Mouse (Mus musculus) brain, embryonic 18.5 days (tissue): ENCODE data around the gene Ybey.
A peak's percentile ranks its signal among the peaks of the same experiment; 100 is the strongest.

Experiments
- DNase-seq: peaks from one replicate; pipeline ENCODE4 v3.0.0-alpha.2; 2012; ENCODE audit warnings: low read depth, low spot score

The Ybey gene

GRCm38 (mm10) chr10:76468203-76469162 is at the start of gene Ybey, which contains the start of gene Mcm3ap:
Ybey (minus strand) TSS chr10:76469114.
Mcm3ap (plus strand) TSS chr10:76468927.
- peak; percentile 78 for DNase-seq

DNA sequence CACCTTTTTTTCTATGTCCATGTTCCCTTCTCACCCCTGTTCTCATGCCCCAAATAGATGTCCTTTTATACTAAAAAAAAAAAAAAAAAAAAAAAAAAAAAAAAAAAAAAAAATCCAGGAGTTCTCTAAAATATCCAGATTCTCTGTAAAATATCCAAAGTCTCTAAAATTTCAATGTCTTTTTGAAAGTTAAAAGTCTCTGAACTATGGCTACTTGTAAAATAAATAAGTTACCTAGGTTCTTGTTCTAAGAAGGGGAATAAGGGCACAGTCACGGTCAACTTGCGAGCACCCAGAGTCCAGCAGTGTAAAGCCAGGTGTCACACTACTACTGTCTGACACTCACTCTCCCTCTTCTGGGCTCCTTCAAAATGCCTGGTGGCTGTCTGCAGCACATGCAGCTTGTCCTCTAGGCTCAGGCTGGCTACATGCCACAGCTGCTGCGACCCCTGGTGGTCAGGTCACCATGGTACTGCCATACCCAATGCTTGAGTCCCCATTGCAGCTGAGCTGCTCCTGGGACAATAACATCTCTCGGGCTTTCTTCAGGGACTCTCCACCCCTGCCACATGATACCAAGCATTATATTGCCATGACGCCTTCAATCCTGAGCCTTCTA is 44.2 kb upstream of the Ybey start:
- no peak for DNase-seq

DNA sequence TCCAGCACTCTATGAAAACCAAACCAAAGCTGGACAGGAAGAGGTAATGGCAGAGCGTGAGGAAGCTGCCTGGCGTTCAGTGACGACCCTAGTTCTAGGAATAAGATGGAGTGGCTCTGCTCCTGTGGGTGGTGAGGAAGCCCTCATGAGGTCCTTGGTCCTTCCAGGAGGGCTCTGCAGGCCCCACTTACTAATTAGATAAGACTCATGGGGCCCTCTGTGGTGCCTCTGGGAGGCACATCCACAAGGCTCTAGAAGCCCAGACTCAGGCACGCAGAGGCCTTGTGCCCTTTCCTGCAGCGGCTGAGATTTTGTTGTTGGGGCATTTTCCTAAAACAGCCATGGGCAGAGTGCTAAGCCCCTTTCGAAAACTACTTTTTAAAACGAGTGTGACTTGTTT is 37.0 kb upstream of the Ybey start:
- no peak for DNase-seq

- DNase-seq = no peak
These were observed 35.5 kb upstream of the Ybey start for GRCm38 (mm10) chr10:76504271-76504943.

DNA sequence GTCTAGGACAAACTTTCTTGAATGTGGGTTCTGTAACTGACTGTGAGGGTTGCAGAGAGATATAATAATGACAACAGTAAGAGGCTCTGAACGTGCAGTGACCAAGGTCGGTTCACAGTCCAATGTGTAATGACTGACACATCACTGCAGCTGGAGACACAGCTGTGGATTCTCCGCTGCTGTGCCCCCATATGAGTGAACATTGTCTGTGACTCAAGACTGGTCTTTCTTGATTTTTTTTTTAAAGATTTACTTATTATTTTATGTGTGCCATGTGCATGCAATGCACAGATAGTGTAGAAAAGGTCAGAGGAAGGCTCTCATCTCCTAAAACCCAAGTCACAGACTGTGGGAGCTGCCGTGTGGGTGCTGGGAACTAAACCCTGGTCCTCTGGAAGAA is 28.6 kb upstream of the Ybey start:
- DNase-seq = no peak

DNA sequence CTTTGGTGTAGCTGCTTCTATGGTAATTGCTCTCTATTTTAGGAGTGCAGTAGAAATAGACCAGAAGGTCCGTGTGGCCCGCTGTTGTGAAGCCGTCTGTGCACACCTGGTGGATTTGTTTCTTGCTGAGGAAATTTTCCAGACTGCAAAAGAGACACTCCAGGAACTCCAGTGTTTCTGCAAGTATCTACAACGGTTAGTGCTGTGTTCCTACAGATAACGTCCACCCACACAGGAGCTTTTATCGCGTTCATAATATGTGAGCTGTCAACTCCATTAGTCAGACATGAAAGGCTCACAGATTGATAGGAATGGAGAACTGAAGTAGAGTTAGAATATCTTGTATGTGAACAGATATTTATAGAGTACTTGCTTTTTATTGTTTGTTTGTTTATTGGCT is 27.5 kb upstream of the Ybey start:
- DNase-seq = no peak

- no peak for DNase-seq
These were observed 26.6 kb upstream of the Ybey start for GRCm38 (mm10) chr10:76495501-76495900.

DNA sequence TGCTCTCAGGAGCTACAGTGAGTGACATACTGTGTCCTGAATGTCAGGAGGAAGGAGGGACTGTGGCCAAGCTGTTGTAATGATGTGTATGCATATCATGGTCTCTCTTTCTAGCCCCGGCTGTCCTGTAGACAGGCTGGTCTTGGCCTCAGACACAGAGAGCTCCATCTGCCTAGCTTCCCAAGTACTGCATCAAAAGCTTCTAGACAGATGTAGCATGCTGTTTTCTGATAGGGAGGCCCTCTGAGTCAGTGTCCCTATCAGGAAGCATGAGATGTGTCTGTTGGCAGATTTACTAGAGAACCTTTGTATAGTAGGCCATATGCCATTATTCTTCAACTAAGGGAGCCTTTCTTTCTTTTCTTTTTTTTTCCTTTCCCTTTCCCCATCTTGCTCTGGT is 24.6 kb upstream of the Ybey start:
- no peak for DNase-seq

GRCm38 (mm10) chr10:76489205-76489604 is 20.3 kb upstream of the Ybey start:
- DNase-seq = no peak

DNA sequence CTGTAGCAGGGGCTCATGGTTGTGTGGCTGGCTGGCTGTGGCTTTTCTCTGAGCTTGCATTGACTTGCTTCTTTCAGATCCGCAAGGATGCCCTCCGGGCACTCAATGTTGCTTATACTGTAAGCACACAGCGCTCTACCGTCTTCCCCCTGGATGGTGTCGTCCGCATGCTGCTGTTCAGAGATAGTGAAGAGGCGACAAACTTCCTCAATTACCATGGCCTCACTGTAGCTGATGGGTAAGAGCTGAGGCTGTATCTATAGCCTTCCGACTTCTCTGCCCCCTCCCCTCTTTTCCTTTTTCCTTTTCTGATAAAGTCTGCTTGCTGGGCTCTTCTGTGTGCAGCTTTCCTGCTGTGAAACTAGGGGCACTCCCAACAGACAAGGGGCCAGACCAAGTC is 19.4 kb upstream of the Ybey start:
- DNase-seq = no peak

DNA sequence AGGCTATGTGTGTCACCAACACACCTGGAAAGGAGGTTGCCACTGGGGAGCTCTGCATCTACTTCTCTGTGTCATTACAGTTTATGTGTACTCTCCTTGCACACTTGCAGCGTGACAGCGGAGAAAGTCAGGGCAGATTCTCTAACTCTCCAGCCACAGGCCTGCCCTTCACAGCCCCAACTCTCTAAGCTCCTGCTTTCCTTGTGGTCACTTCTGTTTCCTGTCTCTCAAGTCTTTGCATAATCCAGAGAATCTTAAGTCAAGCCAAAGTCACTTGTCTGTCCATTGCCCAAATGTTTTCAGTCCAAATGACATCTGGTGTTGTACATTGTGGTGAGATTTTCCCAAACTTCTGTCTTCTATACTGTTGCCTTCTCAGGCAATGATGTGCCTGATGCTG is 17.4 kb upstream of the Ybey start:
- DNase-seq = no peak

GRCm38 (mm10) chr10:76481480-76481879 is 12.6 kb upstream of the Ybey start:
- DNase-seq = no peak

DNA sequence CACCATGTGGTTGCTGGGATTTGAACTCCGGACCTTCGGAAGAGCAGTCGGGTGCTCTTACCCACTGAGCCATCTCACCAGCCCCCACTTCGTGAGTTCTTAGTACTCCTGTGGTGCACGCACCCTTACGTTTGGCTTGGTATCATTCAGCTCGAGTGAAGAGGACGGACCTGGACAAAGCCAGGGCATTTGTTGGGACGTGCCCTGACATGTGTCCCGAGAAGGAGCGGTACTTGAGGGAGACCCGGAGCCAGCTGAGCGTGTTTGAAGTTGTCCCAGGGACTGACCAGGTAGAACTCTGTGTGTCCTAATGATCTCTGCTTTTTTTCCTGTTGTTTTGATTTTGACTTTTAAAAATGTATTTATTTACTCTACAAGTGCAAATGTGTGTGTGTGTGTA is 11.9 kb upstream of the Ybey start:
- DNase-seq = no peak

GRCm38 (mm10) chr10:76473759-76474158 is 4.8 kb upstream of the Ybey start:
- no peak for DNase-seq

- no peak for DNase-seq
These were observed 6.2 kb downstream of the Ybey start for GRCm38 (mm10) chr10:76462721-76463120.

GRCm38 (mm10) chr10:76462312-76462711 is 6.6 kb downstream of the Ybey start:
- no peak for DNase-seq

DNA sequence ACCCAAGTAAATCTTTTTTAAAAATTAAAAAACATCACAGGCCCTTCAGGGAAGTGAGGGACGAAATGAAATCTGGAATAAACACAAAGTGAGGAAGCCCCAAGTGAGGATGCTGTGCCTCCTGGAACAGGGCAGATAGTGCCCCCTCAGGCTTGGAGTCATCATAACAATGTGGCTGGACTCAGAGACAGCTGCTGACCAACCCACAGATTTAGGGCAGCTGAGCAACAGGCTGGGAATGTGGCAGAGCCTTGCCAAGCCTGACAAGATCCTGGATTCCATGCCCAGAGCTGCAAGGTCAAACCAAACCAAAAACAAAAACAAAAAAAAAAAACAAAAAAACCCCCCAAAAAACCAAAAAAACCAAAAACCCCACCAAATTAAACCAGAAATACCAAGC is 7.7 kb downstream of the Ybey start:
- no peak for DNase-seq

GRCm38 (mm10) chr10:76455289-76455688 is 13.6 kb downstream of the Ybey start:
- no peak for DNase-seq

- no peak for DNase-seq
These were observed 20.1 kb downstream of the Ybey start, which contains the start of gene 2610028H24Rik for GRCm38 (mm10) chr10:76448851-76449250. 2610028H24Rik (plus strand) TSS chr10:76449081.

GRCm38 (mm10) chr10:76447406-76448229 is 21.3 kb downstream of the Ybey start:
- no peak for DNase-seq

- no peak for DNase-seq
These were observed 22.8 kb downstream of the Ybey start for GRCm38 (mm10) chr10:76445996-76446681.
